ENCODE assay signal across 8 mouse cellular contexts in genomic region chr19:45742984-45743575, GRCm38 (mm10). TPM values are rescaled to one million over a fixed set of nuclear protein-coding genes. Genes with fewer than 3 reads are reported as not detected.
DNase-seq lines count a peak whose midpoint lies in the region; ATAC-seq and TF ChIP-seq lines count a peak whose summit lies in the region.

No protein-coding gene starts in this region.

- H3K9ac ChIP-seq in kidney, postnatal 0 days (ENCODE audit: low read depth, low read length): peak overlapping the region; percentile 28
- no peak overlapping the region for H3K9ac ChIP-seq in forebrain, embryonic 13.5 days
- H3K9ac ChIP-seq in limb, embryonic 13.5 days: peak overlapping the region; percentile 66; the same call in 1 of the 2 replicates
- no peak overlapping the region for H3K9ac ChIP-seq in stomach, embryonic 14.5 days (replicated peaks; ENCODE audit: low read depth, low read length)

- H3K4me1 ChIP-seq in kidney, postnatal 0 days (replicated peaks; ENCODE audit: insufficient read depth, low read length): peaks cover 19% of the 10 kb centered on the region
- peaks cover 33% of the 10 kb centered on the region for H3K4me1 ChIP-seq in forebrain, embryonic 13.5 days
- H3K4me1 ChIP-seq in limb, embryonic 13.5 days: peaks cover 58% of the 10 kb centered on the region
- peaks cover 16% of the 10 kb centered on the region for H3K4me1 ChIP-seq in stomach, embryonic 14.5 days (ENCODE audit: control insufficient read depth, insufficient read depth, low read length)

- 3% methylated on average over 16 of the region's 44 CpGs for WGBS in kidney, postnatal 0 days
- WGBS in forebrain, embryonic 13.5 days: 2% methylated on average over 17 of the region's 44 CpGs
- under 1% methylated on average over 18 of the region's 44 CpGs for WGBS in limb, embryonic 13.5 days
- WGBS in stomach, embryonic 14.5 days: under 1% methylated on average over 16 of the region's 44 CpGs

- no peaks in the 10 kb centered on the region for H3K36me3 ChIP-seq in kidney, postnatal 0 days (ENCODE audit: insufficient read depth, low read length)
- no peaks in the 10 kb centered on the region for H3K36me3 ChIP-seq in forebrain, embryonic 13.5 days (ENCODE audit: poor library complexity, severe bottlenecking)
- H3K36me3 ChIP-seq in limb, embryonic 13.5 days: no peaks in the 10 kb centered on the region
- no peaks in the 10 kb centered on the region; the same call in 1 of the 2 replicates for H3K36me3 ChIP-seq in stomach, embryonic 14.5 days (ENCODE audit: control insufficient read depth, insufficient read depth, low read length)

- H3K27me3 ChIP-seq in kidney, postnatal 0 days (ENCODE audit: insufficient read depth, low read length): peaks cover 49% of the 10 kb centered on the region
- H3K27me3 ChIP-seq in forebrain, embryonic 13.5 days: peaks cover 89% of the 10 kb centered on the region
- peaks cover 86% of the 10 kb centered on the region for H3K27me3 ChIP-seq in limb, embryonic 13.5 days
- peaks cover 67% of the 10 kb centered on the region for H3K27me3 ChIP-seq in stomach, embryonic 14.5 days (ENCODE audit: control insufficient read depth, insufficient read depth, low read length)

- peak overlapping the region; percentile 71 for H3K4me2 ChIP-seq in kidney, postnatal 0 days (ENCODE audit: low read length)
- peak overlapping the region; percentile 70 for H3K4me2 ChIP-seq in forebrain, embryonic 13.5 days
- peak overlapping the region; percentile 93 for H3K4me2 ChIP-seq in limb, embryonic 13.5 days (replicated peaks)
- H3K4me2 ChIP-seq in stomach, embryonic 14.5 days (replicated peaks; ENCODE audit: low read depth, low read length): peak overlapping the region; percentile 85

- no peak for ATAC-seq in kidney, postnatal 0 days (replicated peaks; ENCODE audit: low FRiP score, low read depth)
- ATAC-seq in forebrain, embryonic 13.5 days: no peak
- no peak for ATAC-seq in limb, embryonic 13.5 days (ENCODE audit: low FRiP score, low read depth)
- ATAC-seq in stomach, embryonic 14.5 days (ENCODE audit: insufficient number of reproducible peaks, insufficient read depth, low FRiP score, low read depth): no peak

- H3K4me3 ChIP-seq in kidney, postnatal 0 days (replicated peaks; ENCODE audit: low read depth, low read length): peak overlapping the region; percentile 36
- H3K4me3 ChIP-seq in forebrain, embryonic 13.5 days: peak overlapping the region; percentile 42
- H3K4me3 ChIP-seq in limb, embryonic 13.5 days: peak overlapping the region; percentile 53
- peak overlapping the region; percentile 37 for H3K4me3 ChIP-seq in stomach, embryonic 14.5 days (ENCODE audit: low read depth, low read length)

- no peak for TF ChIP-seq CTCF in kidney, postnatal 0 days (IDR thresholded peaks at IDR 0.05; ENCODE audit: low read depth)

- DNase-seq in kidney, postnatal 0 days (ENCODE audit: low spot score): no peak
- DNase-seq in kidney, postnatal 14 days: no peak
- no peak for DNase-seq in frontal cortex, postnatal 36 days (ENCODE audit: low spot score in 2 of 2)
- DNase-seq in kidney, postnatal 36 days: no peak
- no peak for DNase-seq in layer of hippocampus, adult 9-10 months (ENCODE audit: low spot score)

- no peaks in the 10 kb centered on the region for H3K9me3 ChIP-seq in kidney, postnatal 0 days (replicated peaks; ENCODE audit: low read length)
- no peaks in the 10 kb centered on the region for H3K9me3 ChIP-seq in forebrain, embryonic 13.5 days (replicated peaks)
- no peaks in the 10 kb centered on the region for H3K9me3 ChIP-seq in limb, embryonic 13.5 days
- H3K9me3 ChIP-seq in stomach, embryonic 14.5 days (ENCODE audit: control insufficient read depth, low read depth, low read length): no peaks in the 10 kb centered on the region

- no peak overlapping the region for H3K27ac ChIP-seq in kidney, postnatal 0 days
- H3K27ac ChIP-seq in forebrain, embryonic 13.5 days: no peak overlapping the region
- H3K27ac ChIP-seq in limb, embryonic 13.5 days: no peak overlapping the region
- H3K27ac ChIP-seq in stomach, embryonic 14.5 days (ENCODE audit: low read length): no peak overlapping the region

RNA-seq across cellular contexts. Expression of gene Fgf8, which starts 0.4 kb away (rescaled TPM):
- 20.8 and 24.2 TPM in 2 replicates for polyA plus RNA-seq in kidney, postnatal 0 days (2015; fragmentation: Nextera tagmentation; extraction: Ambion mirVana)
- polyA plus RNA-seq in forebrain, embryonic 13.5 days (2015; fragmentation: Nextera tagmentation; extraction: Ambion mirVana): 1.5 and 2.5 TPM in 2 replicates
- 2.7 and 3.5 TPM in 2 replicates for polyA plus RNA-seq in limb, embryonic 13.5 days (2015; fragmentation: Nextera tagmentation; extraction: Ambion mirVana)
- not detected in 2 replicates for polyA plus RNA-seq in stomach, embryonic 14.5 days (2014; fragmentation: Nextera tagmentation; extraction: Ambion mirVana)

RNA-seq across cellular contexts. Expression of gene Npm3, which starts 6.3 kb away (rescaled TPM):
- polyA plus RNA-seq in kidney, postnatal 0 days (2015; fragmentation: Nextera tagmentation; extraction: Ambion mirVana): 16.7 and 18.0 TPM in 2 replicates
- polyA plus RNA-seq in forebrain, embryonic 13.5 days (2015; fragmentation: Nextera tagmentation; extraction: Ambion mirVana): 9.4 and 10.9 TPM in 2 replicates
- 15.4 and 16.8 TPM in 2 replicates for polyA plus RNA-seq in limb, embryonic 13.5 days (2015; fragmentation: Nextera tagmentation; extraction: Ambion mirVana)
- 14.8 and 16.0 TPM in 2 replicates for polyA plus RNA-seq in stomach, embryonic 14.5 days (2014; fragmentation: Nextera tagmentation; extraction: Ambion mirVana)

RNA-seq across cellular contexts. Expression of gene Mgea5, which starts 40.6 kb away (rescaled TPM):
- 32.8 and 33.0 TPM in 2 replicates for polyA plus RNA-seq in kidney, postnatal 0 days (2015; fragmentation: Nextera tagmentation; extraction: Ambion mirVana)
- 85.0 and 88.2 TPM in 2 replicates for polyA plus RNA-seq in forebrain, embryonic 13.5 days (2015; fragmentation: Nextera tagmentation; extraction: Ambion mirVana)
- polyA plus RNA-seq in limb, embryonic 13.5 days (2015; fragmentation: Nextera tagmentation; extraction: Ambion mirVana): 66.0 and 68.2 TPM in 2 replicates
- 74.4 and 74.8 TPM in 2 replicates for polyA plus RNA-seq in stomach, embryonic 14.5 days (2014; fragmentation: Nextera tagmentation; extraction: Ambion mirVana)

Comparison
In these comparisons a context has a peak if more than half of its experiments do, and no peak if none do; other contexts are left out.
1. H3K9ac ChIP-seq: peak in kidney, postnatal 0 days (single experiment) and limb, embryonic 13.5 days (single experiment); none in forebrain, embryonic 13.5 days (single experiment) and stomach, embryonic 14.5 days (single experiment).
2. Peak in every context shown above with its lines, with median percentiles within 50 percentile points of each other: H3K4me2 ChIP-seq and H3K4me3 ChIP-seq.